In the genomic region with DNA sequence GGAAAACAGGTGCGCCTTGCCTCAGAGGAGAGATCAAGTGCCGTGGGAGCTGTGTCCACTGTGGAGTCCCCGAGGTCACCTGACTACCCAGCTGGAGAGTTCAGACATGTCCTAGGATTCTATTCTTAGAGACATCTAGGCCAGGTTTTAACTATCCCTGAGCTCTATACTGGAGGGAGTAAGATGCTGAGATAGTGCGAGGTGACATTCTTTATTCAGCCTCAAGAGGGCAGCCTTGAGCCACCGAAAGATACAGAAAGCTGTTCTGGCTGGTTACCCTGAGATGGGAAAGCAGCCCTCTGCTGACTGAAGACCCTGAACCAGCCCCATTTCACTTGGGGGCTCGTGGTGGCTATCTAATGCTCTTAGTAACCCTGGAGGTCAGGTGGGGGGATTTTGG, we compare ENCODE assay signal across 8 mouse cellular contexts. TPM values are rescaled to one million over a fixed set of nuclear protein-coding genes. Genes with fewer than 3 reads are reported as not detected.
DNase-seq lines count a peak whose midpoint lies in the region; ATAC-seq and TF ChIP-seq lines count a peak whose summit lies in the region.

No protein-coding gene starts in this region.

- no peak overlapping the region for H3K27ac ChIP-seq in thymus, adult 2 months (ENCODE audit: control insufficient read depth, insufficient read depth, low read length)
- H3K27ac ChIP-seq in intestine, embryonic 16.5 days (ENCODE audit: low read length) = no peak overlapping the region

- DNase-seq in thymus, adult 2 months = peak; percentile 51
- DNase-seq in thymus, adult 18-20 months = no peak
- DNase-seq in gastrocnemius, postnatal 10 days = peak; percentile 68
- peak; percentile 60 to 80 for DNase-seq in left cerebral cortex, postnatal 10 days (ENCODE audit: extremely low spot score in 1 of 2, low spot score in 2 of 2)
- DNase-seq in mesoderm, embryonic 11.5 days (ENCODE audit: low read depth, low spot score) = peak; percentile 89
- peak; percentile 45 for DNase-seq in splenic B cell, adult 2 months (ENCODE audit: low read depth, low spot score)

- intact Hi-C loops in left cerebral cortex, postnatal 10 days (cut with DNase I) = loop anchor here (5.0 to 10.0 kb wide), 3 partner anchors 308 to 488 kb away; a partner anchor contains a TSS

- H3K4me2 ChIP-seq in intestine, embryonic 16.5 days (ENCODE audit: low read depth, low read length) = no peak overlapping the region

- ATAC-seq in common myeloid progenitor, adult 5-6 weeks (replicated peaks; ENCODE audit: low read depth, poor library complexity, severe bottlenecking) = peak; percentile 87
- ATAC-seq in intestine, embryonic 16.5 days = peak; percentile 34

- no peaks in the 10 kb centered on the region for H3K9me3 ChIP-seq in intestine, embryonic 16.5 days (ENCODE audit: control insufficient read depth, low read length)

- 33% methylated on average over 6 of the region's 6 CpGs for WGBS in thymus, adult 2 months
- 3% methylated on average over 6 of the region's 6 CpGs for WGBS in intestine, embryonic 16.5 days

- H3K27me3 ChIP-seq in thymus, adult 2 months (ENCODE audit: control insufficient read depth, insufficient read depth, low read length) = no peaks in the 10 kb centered on the region
- H3K27me3 ChIP-seq in intestine, embryonic 16.5 days (replicated peaks; ENCODE audit: control insufficient read depth, insufficient read depth, low read length) = 0 out of 2 replicates have a peak, but pooled peaks cover 4% of the 10 kb centered on the region
- no peaks in the 10 kb centered on the region for H3K27me3 ChIP-seq in splenic B cell, adult 2 months (ENCODE audit: control insufficient read depth, insufficient read depth, low read length, poor library complexity, severe bottlenecking)

- no peak overlapping the region for H3K9ac ChIP-seq in intestine, embryonic 16.5 days (ENCODE audit: low read depth, low read length)

- no peak overlapping the region for H3K4me3 ChIP-seq in thymus, adult 2 months (ENCODE audit: control insufficient read depth, insufficient read depth, low read length)
- no peak overlapping the region for H3K4me3 ChIP-seq in intestine, embryonic 16.5 days (ENCODE audit: low read length)

- H3K36me3 ChIP-seq in thymus, adult 2 months (ENCODE audit: control insufficient read depth, insufficient read depth, low read length) = no peaks in the 10 kb centered on the region
- no peaks in the 10 kb centered on the region for H3K36me3 ChIP-seq in intestine, embryonic 16.5 days (ENCODE audit: control insufficient read depth, insufficient read depth, low read length)
- no peaks in the 10 kb centered on the region for H3K36me3 ChIP-seq in splenic B cell, adult 2 months (ENCODE audit: control insufficient read depth, insufficient read depth, low read length, poor library complexity, severe bottlenecking)

- H3K4me1 ChIP-seq in thymus, adult 2 months (replicated peaks; ENCODE audit: control insufficient read depth, insufficient read depth, low read length) = no peaks in the 10 kb centered on the region
- H3K4me1 ChIP-seq in intestine, embryonic 16.5 days (ENCODE audit: control insufficient read depth, insufficient read depth, low read length) = peaks cover 18% of the 10 kb centered on the region

- no peak for TF ChIP-seq CTCF in thymus, adult 2 months (IDR thresholded peaks at IDR 0.05; ENCODE audit: borderline replicate concordance, control insufficient read depth, extremely low read depth, insufficient read depth, low read length, poor library complexity)

- TF ChIP-seq POLR2A in thymus, adult 2 months (IDR thresholded peaks at IDR 0.05; ENCODE audit: control insufficient read depth, extremely low read depth, insufficient read depth, low read length, poor library complexity) = no peak

RNA-seq across cellular contexts. Expression of a gene that starts 7.1 kb away (rescaled TPM):
- not detected in 2 replicates for polyA plus RNA-seq in thymus, adult 2 months (2012; rRNA removed)
- total RNA-seq in common myeloid progenitor, adult 5-6 weeks (2017) = not detected in 2 replicates
- total RNA-seq in gastrocnemius, postnatal 10 days (2021) = not detected
- polyA plus RNA-seq in intestine, embryonic 16.5 days (2015; fragmentation: Nextera tagmentation; extraction: Ambion mirVana) = not detected in 2 replicates
- total RNA-seq in left cerebral cortex, postnatal 10 days (2021) = not detected

RNA-seq across cellular contexts. Expression of a gene that starts 27.4 kb away (rescaled TPM):
- 9.3 and 12.3 TPM in 2 replicates for polyA plus RNA-seq in thymus, adult 2 months (2012; rRNA removed)
- total RNA-seq in common myeloid progenitor, adult 5-6 weeks (2017) = not detected in 2 replicates
- under 1 TPM; 0.45 to 0.99 TPM for total RNA-seq in gastrocnemius, postnatal 10 days (2021)
- polyA plus RNA-seq in intestine, embryonic 16.5 days (2015; fragmentation: Nextera tagmentation; extraction: Ambion mirVana) = 69.5 and 74.1 TPM in 2 replicates
- total RNA-seq in left cerebral cortex, postnatal 10 days (2021) = under 1 TPM; 0.21 to 0.69 TPM

Comparison
In these comparisons a context has a peak if more than half of its experiments do, and no peak if none do; other contexts are left out.
1. DNase-seq: peak in thymus, adult 2 months (single experiment), gastrocnemius, postnatal 10 days (single experiment), left cerebral cortex, postnatal 10 days (2 of 2), mesoderm, embryonic 11.5 days (single experiment) and splenic B cell, adult 2 months (single experiment); none in thymus, adult 18-20 months (0 of 2).